13 mouse cellular contexts compared by ENCODE assay signal in genomic region chr4:89351474-89351873, GRCm38 (mm10). TPM values are rescaled to one million over a fixed set of nuclear protein-coding genes. Genes with fewer than 3 reads are reported as not detected.
DNase-seq lines count a peak whose midpoint lies in the region; ATAC-seq and TF ChIP-seq lines count a peak whose summit lies in the region.
"Had no signal": no experiment of that assay in that cellular context is flagged by ENCODE, and none has a peak within 500 bp of the region (broad histone marks: within the 10 kb centered on the region; RNA-seq: fewer than 3 reads in every experiment).

No protein-coding gene starts in this region.

- no peak overlapping the region for H3K4me3 ChIP-seq in bone marrow macrophage, adult 2 months (ENCODE audit: insufficient read depth, low read length)
- H3K4me3 ChIP-seq in midbrain, embryonic 15.5 days: no peak overlapping the region
- H3K4me3 ChIP-seq: embryonic facial prominence, embryonic 13.5 days; gastrocnemius, adult 2 months; limb, embryonic 13.5 days; midbrain, embryonic 13.5 days had no signal

- peak; percentile 10; the same call in 1 of the 2 replicates for ATAC-seq in megakaryocyte, adult 5-6 weeks (ENCODE audit: poor library complexity, severe bottlenecking)
- no peak for ATAC-seq in midbrain, embryonic 15.5 days (replicated peaks)
- ATAC-seq: midbrain, embryonic 13.5 days had no signal

- no peaks in the 10 kb centered on the region for H3K36me3 ChIP-seq in midbrain, embryonic 15.5 days (replicated peaks)
- H3K36me3 ChIP-seq: embryonic facial prominence, embryonic 13.5 days; limb, embryonic 13.5 days; midbrain, embryonic 13.5 days had no signal

- H3K4me2 ChIP-seq in midbrain, embryonic 15.5 days: no peak overlapping the region
- H3K4me2 ChIP-seq: embryonic facial prominence, embryonic 13.5 days; limb, embryonic 13.5 days; midbrain, embryonic 13.5 days had no signal

- no peaks in the 10 kb centered on the region for H3K27me3 ChIP-seq in midbrain, embryonic 15.5 days (replicated peaks)
- H3K27me3 ChIP-seq: embryonic facial prominence, embryonic 13.5 days; limb, embryonic 13.5 days; midbrain, embryonic 13.5 days had no signal

- peak overlapping the region; percentile 4; the same call in 1 of the 2 replicates for H3K27ac ChIP-seq in bone marrow macrophage, adult 2 months (ENCODE audit: insufficient read depth, low read depth, low read length)
- H3K27ac ChIP-seq in midbrain, embryonic 15.5 days: no peak overlapping the region
- H3K27ac ChIP-seq: embryonic facial prominence, embryonic 13.5 days; gastrocnemius, adult 2 months; limb, embryonic 13.5 days; midbrain, embryonic 13.5 days had no signal

- peak; percentile 29 to 39 for DNase-seq in adrenal gland, postnatal 36 days
- no peak for DNase-seq in adrenal gland, postnatal 25 days
- DNase-seq in CD4-positive helper T cell, adult 2 months (ENCODE audit: low read depth, low spot score): peak; percentile 60
- DNase-seq in ovary, postnatal 10 days (ENCODE audit: low spot score): no peak
- no peak for DNase-seq in layer of hippocampus, postnatal 14 days (ENCODE audit: low spot score in 2 of 2)
- DNase-seq: gastrocnemius, adult 2 months had no signal

- peaks cover 27% of the 10 kb centered on the region for H3K4me1 ChIP-seq in bone marrow macrophage, adult 2 months (ENCODE audit: control insufficient read depth, insufficient read depth, low read length)
- no peaks in the 10 kb centered on the region for H3K4me1 ChIP-seq in midbrain, embryonic 15.5 days
- H3K4me1 ChIP-seq: embryonic facial prominence, embryonic 13.5 days; midbrain, embryonic 13.5 days had no signal

- 58% methylated on average over 5 of the region's 5 CpGs for WGBS in midbrain, embryonic 15.5 days

- TF ChIP-seq POLR2A in bone marrow macrophage, adult 2 months (IDR thresholded peaks at IDR 0.05; ENCODE audit: borderline replicate concordance, low read depth, low read length): no peak

- no peak for TF ChIP-seq CTCF in bone marrow macrophage, adult 2 months (IDR thresholded peaks at IDR 0.05; ENCODE audit: low read depth, low read length)

- no peaks in the 10 kb centered on the region for H3K9me3 ChIP-seq in midbrain, embryonic 15.5 days
- H3K9me3 ChIP-seq: embryonic facial prominence, embryonic 13.5 days; limb, embryonic 13.5 days; midbrain, embryonic 13.5 days had no signal

- H3K9ac ChIP-seq in midbrain, embryonic 15.5 days: no peak overlapping the region
- H3K9ac ChIP-seq: embryonic facial prominence, embryonic 13.5 days; limb, embryonic 13.5 days; midbrain, embryonic 13.5 days had no signal

RNA-seq across cellular contexts. Expression of gene Cdkn2b, which starts 40.6 kb away (rescaled TPM):
- 10 to 100 TPM in 1 of 2 experiments, 1 to 10 TPM in 1; 4.8 to 10.3 TPM for total RNA-seq in adrenal gland, postnatal 36 days (2021)
- 4.9 TPM in 2 replicates for total RNA-seq in adrenal gland, postnatal 25 days (2021)
- polyA plus RNA-seq in bone marrow macrophage, adult 2 months (2012; ENCODE audit: insufficient read depth, insufficient read length, missing spikeins): not detected in 2 replicates
- total RNA-seq in megakaryocyte, adult 5-6 weeks (2015): not detected in 2 replicates
- total RNA-seq in megakaryocyte, adult 5-6 weeks (2017): 0.41 TPM in 1 of 2 replicates, not detected in the other
- 0.71 and 1.1 TPM in 2 replicates for polyA plus RNA-seq in midbrain, embryonic 15.5 days (2015; fragmentation: Nextera tagmentation; extraction: Ambion mirVana)
- 1 to 10 TPM; 2.1 to 3.1 TPM for total RNA-seq in layer of hippocampus, postnatal 14 days (2021)

RNA-seq across cellular contexts. Expression of gene Cdkn2a, which starts 57.0 kb away (rescaled TPM):
- 1 to 10 TPM; 2.6 TPM for total RNA-seq in adrenal gland, postnatal 36 days (2021)
- total RNA-seq in adrenal gland, postnatal 25 days (2021): 1.6 and 1.8 TPM in 2 replicates
- 0.87 TPM in 1 of 2 replicates, not detected in the other for polyA plus RNA-seq in bone marrow macrophage, adult 2 months (2012; ENCODE audit: insufficient read depth, insufficient read length, missing spikeins)
- not detected in 2 replicates for total RNA-seq in megakaryocyte, adult 5-6 weeks (2015)
- not detected in 2 replicates for total RNA-seq in megakaryocyte, adult 5-6 weeks (2017)
- polyA plus RNA-seq in midbrain, embryonic 15.5 days (2015; fragmentation: Nextera tagmentation; extraction: Ambion mirVana): not detected in 2 replicates
- under 1 TPM in 1 of 2 experiments, not detected in 1; 0.51 TPM for total RNA-seq in layer of hippocampus, postnatal 14 days (2021)
- total RNA-seq: gastrocnemius, adult 2 months had no signal
- polyA plus RNA-seq: embryonic facial prominence, embryonic 13.5 days; hindbrain, embryonic 11.5 days; limb, embryonic 13.5 days; midbrain, embryonic 13.5 days had no signal

Comparison
In these comparisons a context has a peak if more than half of its experiments do, and no peak if none do; other contexts are left out.
1. DNase-seq: peak in adrenal gland, postnatal 36 days (2 of 2) and CD4-positive helper T cell, adult 2 months (single experiment); none in adrenal gland, postnatal 25 days (single experiment), ovary, postnatal 10 days (single experiment) and layer of hippocampus, postnatal 14 days (0 of 2).